Mouse (Mus musculus) forebrain, postnatal 0 days (tissue): ENCODE measurements around the gene Ehd1. TPM values are rescaled to one million over a fixed set of nuclear protein-coding genes. Genes with fewer than 3 reads are reported as not detected.

Experiments
- ATAC-seq: fragments of 200-750 bp; cut with Nextera tagmentation; 2 replicates; pipeline ENCODE4 v1.8.0; 2017; ENCODE audit warnings: mild to moderate bottlenecking, moderate library complexity
- DNase-seq: peaks from one replicate; pipeline ENCODE4 v3.0.0-alpha.2; 2015
- H3K27ac ChIP-seq: fragments of 300-500 bp; sonication (generic); 2 replicates; pipeline ENCODE4 v1.5.1; 2014; ENCODE audit warnings: low read depth, mild to moderate bottlenecking, antibody characterized with exemption, low read length, moderate library complexity, mixed read lengths
- H3K27me3 ChIP-seq: fragments of 300-500 bp; sonication (generic); 2 replicates; pipeline ENCODE4 v1.6.1; 2014; ENCODE audit warnings: mild to moderate bottlenecking, low read length, mixed read lengths; ENCODE audit not compliant: insufficient read depth
- H3K36me3 ChIP-seq: fragments of 300-500 bp; sonication (generic); 2 replicates; pipeline ENCODE4 v1.6.1; 2014; ENCODE audit warnings: mild to moderate bottlenecking, moderate library complexity; ENCODE audit not compliant: insufficient read depth
- H3K4me1 ChIP-seq: fragments of 300-500 bp; sonication (generic); 2 replicates; pipeline ENCODE4 v1.6.1; 2014; ENCODE audit warnings: antibody characterized with exemption; ENCODE audit not compliant: insufficient read depth
- H3K4me2 ChIP-seq: fragments of 300-500 bp; sonication (generic); 2 replicates; pipeline ENCODE4 v1.6.1; 2014; ENCODE audit warnings: low read depth, mild to moderate bottlenecking, moderate library complexity
- H3K4me3 ChIP-seq: fragments of 300-500 bp; sonication (generic); 2 replicates; pipeline ENCODE4 v1.5.1; 2014; ENCODE audit warnings: low read depth, low read length, mixed read lengths
- H3K9ac ChIP-seq: fragments of 300-500 bp; sonication (generic); 2 replicates; pipeline ENCODE4 v1.6.1; 2014; ENCODE audit warnings: mild to moderate bottlenecking
- H3K9me3 ChIP-seq: fragments of 300-500 bp; sonication (generic); 2 replicates; pipeline ENCODE4 v1.6.1; 2016; ENCODE audit warnings: low read length
- CTCF ChIP-seq: sonication (generic); IDR thresholded peaks from 2 replicates; pipeline ENCODE4 v1.5.1; 2016; ENCODE audit warnings: antibody characterized with exemption, control low read depth, low read depth
- WGBS: fragments of 180-500 bp; shearing (Covaris S2); extraction: QIAGEN DNeasy Blood & Tissue Kit; methylation state at CpG from one replicate; pipeline ENCODE4 v1.1.7; 2014; 5-methylcytosine and 5-hydroxymethylcytosine counted together
- polyA plus RNA-seq: library from polyadenylated mRNA; unstranded; fragments of >200 nt; fragmentation: Nextera tagmentation; extraction: Ambion mirVana; gene quantifications from 2 replicates; pipeline ENCODE4 v1.2.1, GENCODE M21; 2015
- total RNA-seq: library from RNA; depleted of rRNA; stranded (reverse); fragments of >200 nt; gene quantifications from 2 replicates; pipeline ENCODE4 v1.2.3, GENCODE M21; 2014

Ehd1 gene
- total and polyA plus RNA-seq, 2 experiments from 2014 or later = 75.4 to 120 TPM

GRCm38 (mm10) chr19:6302114-6302513 is 25.6 kb downstream of the Ehd1 start:
- H3K27ac ChIP-seq = no peak overlapping the region
- H3K9me3 ChIP-seq = no peaks in the 10 kb centered on the region
- 92% methylated on average over 5 of the region's 5 CpGs for WGBS
- no peak for ATAC-seq
- no peak overlapping the region for H3K4me3 ChIP-seq
- DNase-seq = no peak
- H3K4me1 ChIP-seq = no peaks in the 10 kb centered on the region
- peaks cover 31% of the 10 kb centered on the region for H3K36me3 ChIP-seq
- no peak overlapping the region for H3K4me2 ChIP-seq
- TF ChIP-seq CTCF = no peak
- H3K27me3 ChIP-seq = no peaks in the 10 kb centered on the region
- H3K9ac ChIP-seq = no peak overlapping the region

- Histone ChIP-seq H3K4me1 (no peaks in the 10 kb centered on the region), H3K36me3 (peaks cover 27% of the 10 kb centered on the region), H3K27me3 (no peaks in the 10 kb centered on the region), H3K4me3 (no peak overlapping the region), H3K9me3 (no peaks in the 10 kb centered on the region), H3K4me2 (no peak overlapping the region), H3K27ac (no peak overlapping the region), H3K9ac (no peak overlapping the region)
- no peak for TF ChIP-seq CTCF
- ATAC-seq (no peak), DNase-seq (no peak)
- WGBS = 43% methylated on average over 4 of the region's 4 CpGs
These were observed 26.0 kb downstream of the Ehd1 start for GRCm38 (mm10) chr19:6302522-6302921.

- Histone ChIP-seq H3K4me2 (no peak overlapping the region), H3K9ac (no peak overlapping the region), H3K4me3 (no peak overlapping the region), H3K27ac (no peak overlapping the region), H3K36me3 (peaks cover 14% of the 10 kb centered on the region), H3K27me3 (no peaks in the 10 kb centered on the region), H3K4me1 (no peaks in the 10 kb centered on the region), H3K9me3 (no peaks in the 10 kb centered on the region)
- WGBS = 85% methylated on average over 6 of the region's 6 CpGs
- TF ChIP-seq CTCF = no peak
- ATAC-seq (no peak), DNase-seq (no peak)
These were observed 27.3 kb downstream of the Ehd1 start for GRCm38 (mm10) chr19:6303831-6304230.

- Histone ChIP-seq H3K9ac (no peak overlapping the region), H3K4me3 (no peak overlapping the region), H3K4me1 (no peaks in the 10 kb centered on the region), H3K36me3 (0 out of 2 replicates have a peak, but pooled peaks cover 3% of the 10 kb centered on the region), H3K9me3 (no peaks in the 10 kb centered on the region), H3K4me2 (no peak overlapping the region), H3K27me3 (no peaks in the 10 kb centered on the region), H3K27ac (no peak overlapping the region)
- 27% methylated on average over 5 of the region's 5 CpGs for WGBS
- TF ChIP-seq CTCF = peak; percentile 86
- DNase-seq (peak; percentile 76), ATAC-seq (peak; percentile 77)
These were observed 28.4 kb downstream of the Ehd1 start for GRCm38 (mm10) chr19:6304787-6305516.

- no peaks in the 10 kb centered on the region for H3K4me1 ChIP-seq
- no peak for ATAC-seq
- no peak for TF ChIP-seq CTCF
- H3K36me3 ChIP-seq = no peaks in the 10 kb centered on the region
- H3K9me3 ChIP-seq = no peaks in the 10 kb centered on the region
- WGBS = 62% methylated on average over 8 of the region's 8 CpGs
- H3K9ac ChIP-seq = no peak overlapping the region
- H3K4me3 ChIP-seq = peak overlapping the region; percentile 53; the same call in 1 of the 2 replicates
- H3K27ac ChIP-seq = no peak overlapping the region
- peak overlapping the region; percentile 55; the same call in 1 of the 2 replicates for H3K4me2 ChIP-seq
- no peak for DNase-seq
- H3K27me3 ChIP-seq = no peaks in the 10 kb centered on the region
These were observed 29.1 kb downstream of the Ehd1 start for GRCm38 (mm10) chr19:6305517-6306115.

GRCm38 (mm10) chr19:6306137-6306551 is 29.6 kb downstream of the Ehd1 start, which contains the start of gene Cdc42bpg:
Gene Cdc42bpg, plus strand, starts transcription at chr19:6306456.
- Histone ChIP-seq H3K27ac (no peak within 1 kb of the TSS), H3K27me3 (no peaks in the 10 kb centered on the region), H3K9ac (peak within 1 kb of the TSS; percentile 50), H3K9me3 (no peaks in the 10 kb centered on the region), H3K36me3 (no peaks in the 10 kb centered on the region), H3K4me2 (peak within 1 kb of the TSS; percentile 55), H3K4me1 (no peaks in the 10 kb centered on the region), H3K4me3 (peak within 1 kb of the TSS; percentile 53)
- DNase-seq (peak; percentile 36), ATAC-seq (peak; percentile 38)
- whole genome bisulfite sequencing = 3% methylated on average over 36 of the region's 38 CpGs
- TF ChIP-seq CTCF = no peak

- Histone ChIP-seq H3K27ac (no peak overlapping the region), H3K4me3 (peak overlapping the region; percentile 53), H3K9ac (peak overlapping the region; percentile 50), H3K4me2 (peak overlapping the region; percentile 55), H3K36me3 (no peaks in the 10 kb centered on the region), H3K9me3 (no peaks in the 10 kb centered on the region), H3K4me1 (no peaks in the 10 kb centered on the region), H3K27me3 (no peaks in the 10 kb centered on the region)
- under 1% methylated on average over 34 of the region's 34 CpGs for WGBS
- TF ChIP-seq CTCF = peak; percentile 73
- peak; percentile 61 for ATAC-seq
- peak; percentile 77 for DNase-seq
These were observed 30.1 kb downstream of the Ehd1 start for GRCm38 (mm10) chr19:6306586-6306985.
